Mouse (Mus musculus) liver, postnatal 0 days (tissue): ENCODE measurements around the gene Olfr523. TPM values are rescaled to one million over a fixed set of nuclear protein-coding genes. Genes with fewer than 3 reads are reported as not detected.

Source experiments
- ATAC-seq: fragments of 200-750 bp; cut with Nextera tagmentation; 2 replicates; pipeline ENCODE4 v1.8.0; 2017; ENCODE audit warnings: mild to moderate bottlenecking, moderate library complexity
- DNase-seq: peaks from one replicate; pipeline ENCODE4 v3.0.0-alpha.2; 2016
- H3K27ac ChIP-seq: fragments of 300-500 bp; sonication (generic); 2 replicates; pipeline ENCODE4 v1.5.1; 2014; ENCODE audit warnings: antibody characterized with exemption, moderate library complexity, mild to moderate bottlenecking, low read depth
- H3K27me3 ChIP-seq: fragments of 300-500 bp; sonication (generic); 2 replicates; pipeline ENCODE4 v1.6.1; 2014; ENCODE audit warnings: low read length, control low read depth, mixed read lengths; ENCODE audit not compliant: insufficient read depth
- H3K36me3 ChIP-seq: fragments of 300-500 bp; sonication (generic); replicated peaks from 2 replicates; pipeline ENCODE4 v1.6.1; 2014; ENCODE audit warnings: mild to moderate bottlenecking, control low read depth, low read length, moderate library complexity, mixed read lengths; ENCODE audit not compliant: insufficient read depth
- H3K4me1 ChIP-seq: fragments of 300-500 bp; sonication (generic); 2 replicates; pipeline ENCODE4 v1.6.1; 2014; ENCODE audit warnings: antibody characterized with exemption, mild to moderate bottlenecking, control low read depth; ENCODE audit not compliant: insufficient read depth
- H3K4me2 ChIP-seq: fragments of 300-500 bp; sonication (generic); 2 replicates; pipeline ENCODE4 v1.6.1; 2014; ENCODE audit warnings: low read depth, mild to moderate bottlenecking, low read length, moderate library complexity, mixed read lengths
- H3K4me3 ChIP-seq: fragments of 300-500 bp; sonication (generic); 2 replicates; pipeline ENCODE4 v1.5.1; 2014; ENCODE audit warnings: low read depth, low read length
- H3K9ac ChIP-seq: fragments of 300-500 bp; sonication (generic); replicated peaks from 2 replicates; pipeline ENCODE4 v1.6.1; 2014; ENCODE audit warnings: mild to moderate bottlenecking, moderate library complexity
- H3K9me3 ChIP-seq: fragments of 300-500 bp; sonication (generic); 2 replicates; pipeline ENCODE4 v1.6.1; 2016; ENCODE audit warnings: mild to moderate bottlenecking, control low read depth, low read length, mixed read lengths
- CTCF ChIP-seq: sonication (generic); IDR thresholded peaks from 2 replicates; pipeline ENCODE4 v1.5.1; 2016; ENCODE audit warnings: antibody characterized with exemption, low read depth
- EP300 ChIP-seq: IDR thresholded peaks from 2 replicates; pipeline ENCODE4 v1.6.1; 2016; ENCODE audit warnings: antibody characterized with exemption, low read depth, mild to moderate bottlenecking
- WGBS: fragments of 180-500 bp; shearing (Covaris S2); extraction: QIAGEN DNeasy Blood & Tissue Kit; methylation state at CpG from one replicate; pipeline ENCODE4 v1.1.7; 2014; ENCODE audit not compliant: insufficient replicate concordance; 5-methylcytosine and 5-hydroxymethylcytosine counted together
- polyA plus RNA-seq: library from polyadenylated mRNA; unstranded; fragments of >200 nt; fragmentation: Nextera tagmentation; extraction: Ambion mirVana; gene quantifications from 2 replicates; pipeline ENCODE4 v1.2.1, GENCODE M21; 2015

Gene Olfr523
- polyA plus RNA-seq, 1 experiment from 2014 or later = not detected

DNA sequence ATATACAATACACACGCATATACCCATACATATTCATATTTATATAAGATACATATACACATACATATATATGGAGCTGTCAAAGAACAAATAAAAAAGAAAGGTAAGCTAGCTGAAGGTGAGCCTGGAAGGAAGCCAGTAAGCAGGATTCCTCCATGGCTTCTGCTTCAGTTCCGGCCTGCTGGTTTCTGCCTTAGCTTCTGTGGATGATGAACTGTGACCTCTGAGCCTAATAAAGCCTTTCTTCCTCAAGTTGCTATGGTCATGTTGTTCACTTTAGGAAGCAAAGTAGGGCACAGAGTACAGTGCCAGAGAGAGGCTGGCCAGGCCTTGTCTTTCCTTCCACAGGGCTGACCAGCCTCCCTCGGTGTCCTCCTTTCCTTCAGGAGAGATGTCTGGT lies 2.2 kb upstream of the Olfr523 start:
- Histone ChIP-seq H3K9ac (no peak overlapping the region), H3K4me3 (no peak overlapping the region), H3K27ac (no peak overlapping the region), H3K27me3 (no peaks in the 10 kb centered on the region), H3K4me1 (no peaks in the 10 kb centered on the region), H3K9me3 (no peaks in the 10 kb centered on the region), H3K4me2 (no peak overlapping the region), H3K36me3 (no peaks in the 10 kb centered on the region)
- WGBS = 86% methylated on average over 3 of the region's 3 CpGs
- ATAC-seq = no peak
- TF ChIP-seq EP300 (no peak), CTCF (no peak)
- no peak for DNase-seq

DNA sequence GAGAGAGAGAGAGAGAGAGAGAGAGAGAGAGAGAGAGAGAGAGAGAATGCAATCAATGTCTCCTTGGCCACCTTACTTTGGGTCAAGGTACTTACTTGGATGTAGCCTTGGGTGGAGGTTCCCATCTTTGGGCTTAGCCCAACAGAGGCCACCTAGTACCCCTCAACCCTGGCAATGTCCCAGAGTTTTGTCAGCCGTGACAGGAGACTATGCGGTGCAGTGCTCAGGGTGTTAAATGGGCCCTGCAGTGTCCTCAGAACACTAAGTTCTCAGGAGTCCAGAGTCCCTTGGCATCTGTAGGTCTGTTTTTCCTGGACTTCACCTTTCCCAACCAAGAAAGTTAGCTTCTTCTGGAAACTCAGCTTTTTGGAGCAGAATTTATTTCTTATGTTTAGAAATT lies 6.2 kb downstream of the Olfr523 start:
- WGBS = 93% methylated on average over 2 of the region's 2 CpGs
- DNase-seq (no peak), ATAC-seq (no peak)
- H3K9ac ChIP-seq = no peak overlapping the region
- H3K36me3 ChIP-seq = no peaks in the 10 kb centered on the region
- H3K27me3 ChIP-seq = no peaks in the 10 kb centered on the region
- H3K9me3 ChIP-seq = no peaks in the 10 kb centered on the region
- H3K4me2 ChIP-seq = no peak overlapping the region
- TF ChIP-seq EP300 (no peak), CTCF (no peak)
- H3K4me3 ChIP-seq = no peak overlapping the region
- no peak overlapping the region for H3K27ac ChIP-seq
- no peaks in the 10 kb centered on the region for H3K4me1 ChIP-seq

DNA sequence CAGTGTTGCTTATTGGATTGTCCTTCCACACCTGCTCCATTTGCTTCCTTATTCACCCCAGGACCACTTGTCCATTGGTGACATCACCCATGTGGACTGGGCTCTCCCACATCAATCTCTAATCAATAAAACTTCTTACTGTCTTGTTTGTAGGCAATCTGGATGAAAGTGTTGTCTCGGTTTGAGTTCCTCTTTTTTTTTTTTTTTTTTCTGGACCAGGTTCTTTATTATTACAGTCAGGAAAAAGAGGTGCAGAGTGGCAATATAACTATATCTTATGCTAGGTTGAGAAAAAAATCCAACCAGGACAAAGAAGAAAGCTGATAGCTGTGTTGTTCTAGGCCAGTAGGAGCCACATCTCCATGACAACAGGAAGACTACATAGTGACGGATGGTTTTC lies 7.7 kb downstream of the Olfr523 start:
- Histone ChIP-seq H3K4me2 (no peak overlapping the region), H3K9me3 (no peaks in the 10 kb centered on the region), H3K36me3 (no peaks in the 10 kb centered on the region), H3K27ac (no peak overlapping the region), H3K4me3 (no peak overlapping the region), H3K27me3 (no peaks in the 10 kb centered on the region), H3K9ac (no peak overlapping the region), H3K4me1 (no peaks in the 10 kb centered on the region)
- TF ChIP-seq EP300 = no peak
- no peak for TF ChIP-seq CTCF
- ATAC-seq = no peak
- WGBS = 51% methylated on average over 2 of the region's 2 CpGs
- no peak for DNase-seq

DNA sequence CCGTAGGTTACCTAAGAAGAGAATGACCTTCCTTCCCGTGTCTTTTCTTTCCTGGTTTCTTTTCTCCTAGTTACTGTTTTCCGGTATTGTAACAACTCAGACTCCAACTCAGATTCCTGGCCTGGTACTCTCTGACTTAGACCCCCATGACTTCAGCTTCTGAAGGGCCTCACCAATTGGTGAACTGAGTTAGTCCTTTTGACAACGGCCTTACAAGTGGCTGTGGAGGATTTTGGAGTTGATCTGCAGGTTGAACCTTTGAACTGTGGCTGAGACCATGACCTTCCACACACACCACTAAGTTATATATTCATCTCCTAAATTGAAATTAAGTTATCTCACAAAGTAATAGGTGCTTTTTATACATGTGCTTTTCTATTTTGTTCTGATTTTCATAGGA lies 11.2 kb downstream of the Olfr523 start:
- Histone ChIP-seq H3K9ac (no peak overlapping the region), H3K27me3 (no peaks in the 10 kb centered on the region), H3K4me3 (no peak overlapping the region), H3K9me3 (no peaks in the 10 kb centered on the region), H3K4me1 (no peaks in the 10 kb centered on the region), H3K27ac (no peak overlapping the region), H3K4me2 (no peak overlapping the region), H3K36me3 (no peaks in the 10 kb centered on the region)
- ATAC-seq (no peak), DNase-seq (no peak)
- TF ChIP-seq CTCF (no peak), EP300 (no peak)
- 75% methylated on average over 4 of the region's 4 CpGs for WGBS

DNA sequence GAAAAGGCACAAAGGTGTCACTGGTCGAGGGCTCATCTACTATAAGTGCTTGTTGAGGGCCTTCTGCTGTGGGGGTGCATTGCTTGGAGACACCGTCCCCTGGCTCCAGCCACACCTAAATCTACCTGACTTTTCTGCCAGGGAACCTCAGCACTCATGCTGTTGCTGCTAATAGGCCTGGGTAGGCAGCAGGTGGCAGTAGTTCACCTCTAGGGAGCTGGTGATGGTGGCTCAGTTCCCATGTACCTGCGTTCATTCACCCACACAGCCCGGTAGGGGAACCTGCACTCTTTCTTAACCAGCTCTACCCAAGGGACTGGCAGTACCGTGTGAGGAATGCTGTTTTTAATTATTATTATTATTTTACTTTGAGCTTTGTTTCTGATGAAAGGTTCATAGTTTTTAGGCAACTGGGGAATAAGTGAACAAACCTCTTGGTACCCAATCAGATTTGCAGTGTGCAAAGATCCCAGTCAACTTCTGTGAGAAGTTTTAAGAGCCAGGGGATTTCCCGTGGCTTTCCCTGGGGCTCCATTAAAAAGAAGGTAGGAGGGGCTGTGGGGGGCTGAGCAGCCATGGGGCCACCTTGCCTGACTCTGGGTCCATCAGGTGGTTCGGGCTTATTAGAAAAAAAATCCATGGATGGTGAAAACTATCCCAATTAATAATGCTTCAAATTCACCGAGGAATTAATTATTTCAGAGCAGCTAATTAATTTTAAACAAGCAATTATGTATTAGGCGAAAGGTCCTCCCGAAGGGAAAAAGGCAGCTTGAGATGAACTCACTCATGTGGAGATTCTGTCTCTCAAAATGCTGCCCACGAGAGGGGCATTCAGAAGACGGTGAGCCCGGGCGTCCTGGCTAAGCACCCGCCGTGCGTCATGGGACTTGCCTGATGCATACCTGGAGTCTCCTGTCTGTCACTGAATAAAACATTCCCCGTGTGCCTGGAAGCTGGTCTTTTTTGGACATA lies 13.9 kb downstream of the Olfr523 start:
- Histone ChIP-seq H3K4me3 (no peak overlapping the region), H3K27me3 (no peaks in the 10 kb centered on the region), H3K4me2 (no peak overlapping the region), H3K9ac (no peak overlapping the region), H3K4me1 (no peaks in the 10 kb centered on the region), H3K27ac (no peak overlapping the region), H3K9me3 (no peaks in the 10 kb centered on the region), H3K36me3 (no peaks in the 10 kb centered on the region)
- ATAC-seq (peak; percentile 73), DNase-seq (peak; percentile 51)
- WGBS = 58% methylated on average over 18 of the region's 18 CpGs
- TF ChIP-seq EP300 (no peak), CTCF (peak; percentile 72)

DNA sequence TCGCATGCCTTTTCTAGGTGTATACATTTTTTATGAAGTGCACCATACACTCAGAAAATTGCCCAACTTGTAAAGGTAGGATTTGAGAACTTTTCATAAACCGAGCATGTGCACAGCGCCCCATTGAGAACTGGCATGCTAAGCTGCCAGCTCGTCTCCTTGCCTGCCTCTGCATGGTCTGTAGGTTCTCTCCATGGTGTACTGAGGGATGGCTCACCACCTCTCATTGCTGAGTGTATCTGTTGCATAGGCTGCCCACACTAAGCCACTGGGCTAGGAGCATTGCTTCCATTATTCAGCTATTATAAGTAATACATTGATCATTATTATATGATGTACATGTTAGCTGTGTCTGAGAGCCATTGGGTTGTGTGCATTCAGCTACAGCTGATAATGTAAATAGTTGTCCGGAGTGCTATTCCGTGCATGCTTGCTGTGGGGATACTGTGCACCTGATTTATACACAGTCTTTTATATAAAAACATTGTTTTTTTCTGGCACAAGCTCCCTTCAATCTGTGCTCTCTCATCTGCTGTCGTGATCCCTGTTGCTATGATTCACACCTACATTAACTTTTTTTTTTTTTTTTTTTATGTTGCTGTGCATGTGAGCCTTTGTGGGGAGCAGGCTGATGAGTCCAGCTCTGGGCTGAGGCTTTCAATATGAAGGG lies 14.8 kb downstream of the Olfr523 start:
- H3K27ac ChIP-seq = no peak overlapping the region
- 75% methylated on average over 7 of the region's 7 CpGs for WGBS
- ATAC-seq = no peak

More for the DNA sequence above, 14.8 kb downstream of the Olfr523 start:
- no peaks in the 10 kb centered on the region for H3K9me3 ChIP-seq
- no peaks in the 10 kb centered on the region for H3K27me3 ChIP-seq
- TF ChIP-seq CTCF = no peak
- TF ChIP-seq EP300 = no peak
- no peaks in the 10 kb centered on the region for H3K36me3 ChIP-seq
- no peak for DNase-seq
- no peak overlapping the region for H3K9ac ChIP-seq
- H3K4me2 ChIP-seq = no peak overlapping the region
- no peaks in the 10 kb centered on the region for H3K4me1 ChIP-seq
- no peak overlapping the region for H3K4me3 ChIP-seq
